Mouse (Mus musculus) right cerebral cortex, adult 2 months (tissue): ENCODE data around the gene Arl13b.

ENCODE experiments used
- DNase-seq, 2 experiments: peaks; one replicate each; pipeline ENCODE4 v3.0.0; 2021 to 2022; ENCODE audit warnings: low spot score in 2 of 2

The Arl13b gene

DNA sequence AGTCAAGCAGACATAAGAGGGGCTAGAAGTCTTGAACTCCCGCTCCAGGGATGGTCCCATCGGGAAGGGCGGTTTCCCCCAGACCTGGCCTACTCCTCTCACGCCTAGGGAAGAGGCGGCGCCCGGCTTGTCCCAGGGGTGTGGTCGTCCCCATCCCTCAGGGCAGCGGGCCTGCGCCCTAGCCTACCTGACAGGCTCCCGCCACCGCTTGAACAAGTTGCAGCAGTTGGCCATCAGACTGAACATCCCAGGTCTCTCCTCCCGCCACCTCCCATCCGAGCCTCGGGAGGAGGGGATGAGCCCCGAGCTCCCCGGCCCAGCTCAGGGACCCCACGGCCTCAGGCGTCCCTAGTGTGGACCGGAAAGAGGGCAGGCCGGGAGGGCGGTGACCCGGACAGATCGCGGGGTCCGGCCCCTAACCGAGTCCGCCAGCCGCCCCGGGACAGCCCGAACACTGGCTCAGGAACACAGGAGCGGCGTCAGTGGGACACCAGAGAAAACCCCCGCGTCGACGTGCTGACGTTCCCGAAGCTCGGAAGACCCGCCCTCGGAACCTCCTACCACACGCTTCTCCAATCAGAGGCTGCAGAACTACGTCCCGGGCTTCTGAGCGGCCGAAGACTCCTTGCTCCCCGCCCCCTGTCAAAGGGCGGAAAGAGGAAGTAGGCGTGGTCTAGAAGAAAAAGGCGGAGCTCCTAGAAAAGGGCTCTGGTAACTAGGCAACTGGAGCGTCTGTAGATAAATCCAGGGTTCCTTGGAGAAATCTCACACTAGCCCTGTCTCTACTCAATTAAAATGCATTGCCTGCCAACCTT, at the start of gene Arl13b:
Arl13b (minus strand) TSS at position 543 of the 815 bp plus-strand sequence.
- peak; percentile 92 to 94 for DNase-seq

DNA sequence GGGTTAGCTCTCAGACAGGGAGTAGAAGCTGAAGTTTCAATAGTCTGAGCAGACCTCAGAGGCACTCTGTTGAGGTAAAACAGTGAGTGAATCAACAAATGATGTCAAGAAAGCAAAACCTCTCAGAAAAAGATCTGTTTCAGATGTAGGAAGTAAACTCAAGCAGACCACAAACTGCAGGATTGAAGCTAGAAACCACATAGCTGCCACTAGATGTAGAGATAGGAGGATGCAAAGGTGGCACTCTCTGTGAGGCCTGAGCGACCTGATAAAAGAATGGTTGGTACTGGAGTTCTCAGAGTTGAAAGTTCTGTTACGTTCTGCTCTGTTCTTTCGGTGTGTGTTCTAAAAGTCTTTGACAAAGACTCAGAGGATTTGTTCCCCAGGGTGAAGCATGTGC, 49.0 kb upstream of the Arl13b start:
- DNase-seq: no peak

DNA sequence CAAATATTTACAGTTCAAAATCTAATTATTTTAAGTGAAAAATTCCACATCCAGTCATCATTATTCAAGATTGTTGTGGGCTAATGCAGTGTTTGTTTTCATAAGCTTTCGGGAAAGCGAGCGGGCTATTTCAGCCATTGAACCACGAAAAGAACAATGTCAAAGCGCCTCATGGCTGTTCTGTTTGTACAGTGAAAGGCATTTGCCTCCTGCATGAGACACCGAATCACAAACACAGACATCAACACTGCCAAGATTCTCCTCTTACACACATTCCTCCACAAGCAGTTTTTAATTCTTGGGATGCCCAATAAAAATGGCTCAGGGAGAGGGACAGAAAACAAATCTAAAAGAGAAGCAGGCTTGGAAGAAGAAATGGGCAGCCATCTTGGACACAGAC, 27.2 kb upstream of the Arl13b start:
- no peak for DNase-seq

DNA sequence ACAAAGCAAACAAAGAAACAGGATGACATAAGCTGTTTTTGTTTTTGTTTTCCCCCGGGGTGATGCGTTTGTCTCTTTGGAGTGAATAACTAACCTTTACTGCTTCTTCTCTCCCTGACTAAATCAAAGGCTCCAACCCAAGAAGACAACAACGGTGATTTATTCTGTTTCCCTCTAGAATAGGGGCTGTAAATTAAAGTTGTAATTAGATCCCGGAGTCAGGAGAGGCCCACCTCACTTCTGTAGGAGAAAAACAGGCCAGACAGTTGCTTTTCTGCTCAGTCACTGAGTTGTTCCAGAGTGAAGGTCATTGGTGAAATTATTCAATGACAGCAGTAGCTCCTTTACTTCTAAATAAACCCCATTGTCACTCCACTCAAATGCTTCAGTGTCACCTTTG, 26.3 kb upstream of the Arl13b start:
- DNase-seq: no peak

DNA sequence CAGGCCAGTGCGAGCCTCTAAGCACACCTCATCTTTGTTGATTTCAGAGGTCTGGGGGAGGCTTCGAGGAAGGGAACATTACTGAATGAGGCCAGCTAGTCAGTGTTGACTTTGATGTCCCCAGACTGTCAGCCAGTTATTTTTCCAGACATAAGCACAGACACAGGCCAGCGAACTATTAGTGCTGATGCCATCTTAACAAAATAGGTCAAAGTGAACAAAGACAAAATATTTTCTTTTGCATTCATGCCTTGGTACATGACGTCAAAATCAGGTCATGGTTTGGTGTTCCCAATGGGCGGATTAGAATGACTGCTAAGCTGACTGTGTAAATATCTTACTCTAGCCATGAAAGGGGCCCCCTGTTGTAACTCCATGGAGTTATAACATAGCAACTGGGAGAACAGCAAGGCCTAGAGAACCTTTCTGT, 25.9 kb upstream of the Arl13b start:
- DNase-seq: no peak

DNA sequence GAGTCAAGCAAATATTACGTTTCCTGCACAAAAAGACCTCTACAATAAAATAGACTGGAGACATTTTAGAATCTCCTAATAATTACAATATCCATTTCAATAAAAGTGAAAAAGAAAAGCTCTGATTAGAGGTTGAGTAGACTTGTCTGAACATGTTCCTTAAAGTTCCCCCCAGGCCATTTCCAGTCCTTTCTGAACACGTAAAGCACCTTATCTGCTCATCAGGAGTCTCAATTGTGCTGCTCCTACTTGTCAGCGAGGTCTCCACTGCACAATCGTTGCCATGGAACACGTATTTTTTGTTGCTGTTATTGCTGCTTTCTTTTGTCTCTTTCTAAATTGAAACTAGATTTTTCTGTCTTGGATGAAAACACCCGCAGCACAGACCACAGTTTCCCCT, 14.6 kb upstream of the Arl13b start:
- DNase-seq: no peak

DNA sequence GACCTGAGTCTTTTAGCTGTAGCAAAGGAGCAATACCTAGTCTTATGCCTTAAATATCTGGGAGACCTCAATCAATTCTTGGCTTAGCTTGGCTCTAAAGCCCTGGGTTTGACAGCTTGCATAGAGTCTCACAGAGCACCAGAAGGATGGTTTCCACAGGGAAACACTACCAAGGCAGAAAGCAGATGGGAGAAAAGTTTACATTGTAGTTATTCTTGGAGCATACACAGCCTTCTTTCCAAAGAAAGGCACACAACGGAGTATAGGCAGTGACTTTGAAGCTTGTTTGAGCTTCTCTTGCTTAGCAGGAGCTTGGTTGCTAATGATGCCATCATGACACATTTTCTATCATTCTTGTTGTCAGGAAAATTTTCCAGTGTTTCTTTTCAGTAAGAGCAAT, 13.3 kb upstream of the Arl13b start:
- DNase-seq: no peak

DNA sequence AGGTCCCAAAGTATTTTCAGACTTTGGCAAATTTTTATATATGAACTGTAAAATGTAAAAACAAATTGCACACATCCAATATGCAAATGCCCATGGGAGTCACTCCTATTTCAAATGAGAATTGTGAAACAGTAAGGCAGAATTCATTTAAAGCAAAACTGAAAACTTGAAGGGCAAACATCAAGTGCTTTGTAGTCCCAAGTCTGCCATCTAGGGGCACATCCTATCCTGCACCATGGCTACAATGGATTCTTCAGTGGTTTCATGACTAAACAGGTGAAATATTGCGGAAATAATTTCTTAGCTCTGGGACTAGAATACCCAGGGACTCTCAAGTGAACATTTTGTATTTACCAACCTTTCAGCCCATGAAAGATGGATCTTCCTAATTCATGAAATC, 11.2 kb upstream of the Arl13b start:
- peak; percentile 11 to 33 for DNase-seq

DNA sequence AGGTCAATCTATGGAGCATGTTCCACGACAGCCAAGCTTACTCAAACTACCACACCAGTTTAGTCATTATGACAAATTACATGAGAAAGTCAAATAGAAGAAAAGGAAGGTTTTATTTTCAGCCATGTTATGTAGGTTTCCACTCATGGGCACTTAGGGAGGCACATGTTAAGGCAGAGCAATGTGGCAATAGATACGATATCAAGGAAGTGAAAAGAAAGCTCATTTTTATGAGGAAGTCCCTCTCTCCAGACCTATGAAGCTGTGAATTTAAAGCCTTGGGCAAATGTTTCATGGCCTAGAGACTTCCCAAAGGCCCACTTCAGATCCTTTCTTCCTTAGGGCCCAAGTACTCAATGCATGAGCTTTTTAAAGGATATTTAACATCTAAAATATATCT, 10.7 kb upstream of the Arl13b start:
- no peak for DNase-seq

DNA sequence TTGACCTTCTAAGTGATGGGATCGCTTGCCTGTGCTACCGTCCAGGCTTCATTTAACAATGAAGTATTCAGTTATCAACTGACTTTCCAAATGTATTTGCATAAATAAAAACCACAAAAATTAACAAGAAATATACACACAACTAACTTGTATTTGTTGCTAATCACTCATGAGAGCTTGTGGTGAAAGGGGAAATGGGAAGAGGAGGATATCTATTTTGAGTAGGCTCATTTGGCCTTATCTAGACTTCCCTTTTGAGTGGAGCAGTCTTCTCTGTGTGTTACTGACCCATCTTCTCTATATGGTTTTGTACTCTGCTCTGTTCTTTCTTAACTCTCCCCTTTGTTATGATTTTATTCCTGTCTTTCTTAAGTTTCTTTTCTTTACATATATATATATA, 9.4 kb upstream of the Arl13b start:
- no peak for DNase-seq

DNA sequence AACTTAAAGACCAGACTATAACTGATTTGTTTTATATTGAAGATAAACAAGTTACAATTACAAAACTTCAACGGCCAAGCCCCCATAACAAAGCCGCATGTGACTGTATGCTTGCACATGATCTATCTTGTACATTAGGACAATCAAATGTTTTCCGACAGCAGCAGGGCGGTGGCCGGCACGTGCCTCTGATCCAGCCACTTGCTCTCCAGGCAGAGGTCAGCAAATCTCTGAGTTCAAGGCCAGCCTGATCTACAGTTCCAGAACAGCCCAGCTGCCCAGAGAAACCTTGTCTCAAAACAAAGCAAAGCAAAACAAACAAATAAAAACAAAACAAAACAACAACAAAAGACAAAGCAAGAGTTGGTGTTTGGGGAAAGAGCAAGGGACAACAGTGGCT, 8.5 kb upstream of the Arl13b start:
- DNase-seq: no peak

DNA sequence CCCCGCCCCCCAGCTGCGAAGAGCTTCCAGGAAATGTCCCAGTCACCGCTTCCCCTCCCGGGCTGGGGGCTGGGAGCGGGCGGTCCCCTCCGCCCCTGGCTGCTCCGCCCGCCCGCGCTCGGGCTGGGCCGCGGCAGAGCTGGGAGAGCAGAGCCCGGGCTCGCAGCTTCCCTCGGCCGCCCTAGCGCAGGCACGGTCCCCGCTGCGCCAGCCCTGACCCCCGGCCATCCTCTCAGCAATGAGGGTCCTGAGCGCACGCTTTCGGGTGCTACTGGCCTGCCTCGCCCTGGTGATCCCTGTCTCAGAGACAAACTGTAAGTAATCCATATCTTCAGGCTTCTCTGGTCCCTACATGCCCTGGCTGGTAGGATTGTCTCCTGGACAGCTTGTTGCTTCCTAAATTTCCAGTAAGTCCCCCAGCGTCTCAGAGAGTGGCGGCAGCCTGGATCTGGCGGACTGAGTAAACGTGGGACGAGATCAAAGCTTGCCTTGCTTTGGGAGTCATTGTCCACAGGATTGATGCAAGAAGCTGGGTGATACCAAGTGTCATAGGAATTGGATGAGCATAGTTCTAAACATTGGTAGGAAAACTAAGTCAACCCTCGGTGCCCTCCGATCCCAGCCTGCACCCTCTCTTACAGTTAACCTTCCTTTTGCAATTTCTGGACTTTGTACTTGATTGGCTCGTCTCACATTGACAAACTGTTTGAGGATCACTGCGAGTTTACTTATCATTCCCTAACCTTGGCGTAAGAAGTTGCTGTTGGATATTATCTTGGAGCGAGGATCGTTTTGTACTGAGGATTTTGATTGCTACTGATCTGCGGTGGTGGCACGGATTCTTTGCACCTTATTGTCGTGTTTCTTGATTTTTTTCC, 7.6 kb upstream of the Arl13b start, which contains the start of gene Pros1:
Pros1 (plus strand) TSS at position 117 of the 878 bp plus-strand sequence.
- peak; percentile 29 to 31 for DNase-seq

DNA sequence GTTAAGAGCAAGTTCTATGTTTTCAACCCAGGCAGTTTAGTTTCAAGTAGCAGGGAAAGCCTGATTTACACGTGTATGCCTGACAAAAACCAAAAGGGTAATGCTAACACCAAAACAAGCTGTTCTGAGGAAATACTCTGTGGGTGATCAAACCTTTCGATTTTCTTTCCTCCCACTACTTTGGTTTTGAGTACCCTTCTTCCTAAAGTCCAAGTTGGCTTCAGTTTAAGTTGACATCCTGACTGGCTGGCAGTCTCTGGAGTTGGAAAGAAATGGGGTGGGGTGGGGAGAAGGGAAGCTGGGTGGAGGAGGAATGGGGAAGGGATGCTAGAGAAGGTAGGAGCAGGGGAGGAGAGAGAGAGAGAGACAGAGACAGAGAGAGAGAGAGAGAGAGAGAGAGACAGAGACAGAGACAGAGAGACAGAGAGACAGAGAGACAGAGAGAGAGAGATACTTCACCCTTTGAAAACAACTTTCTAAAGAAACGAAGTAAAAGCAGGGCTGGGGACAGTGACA, 6.8 kb upstream of the Arl13b start:
- DNase-seq: no peak

DNA sequence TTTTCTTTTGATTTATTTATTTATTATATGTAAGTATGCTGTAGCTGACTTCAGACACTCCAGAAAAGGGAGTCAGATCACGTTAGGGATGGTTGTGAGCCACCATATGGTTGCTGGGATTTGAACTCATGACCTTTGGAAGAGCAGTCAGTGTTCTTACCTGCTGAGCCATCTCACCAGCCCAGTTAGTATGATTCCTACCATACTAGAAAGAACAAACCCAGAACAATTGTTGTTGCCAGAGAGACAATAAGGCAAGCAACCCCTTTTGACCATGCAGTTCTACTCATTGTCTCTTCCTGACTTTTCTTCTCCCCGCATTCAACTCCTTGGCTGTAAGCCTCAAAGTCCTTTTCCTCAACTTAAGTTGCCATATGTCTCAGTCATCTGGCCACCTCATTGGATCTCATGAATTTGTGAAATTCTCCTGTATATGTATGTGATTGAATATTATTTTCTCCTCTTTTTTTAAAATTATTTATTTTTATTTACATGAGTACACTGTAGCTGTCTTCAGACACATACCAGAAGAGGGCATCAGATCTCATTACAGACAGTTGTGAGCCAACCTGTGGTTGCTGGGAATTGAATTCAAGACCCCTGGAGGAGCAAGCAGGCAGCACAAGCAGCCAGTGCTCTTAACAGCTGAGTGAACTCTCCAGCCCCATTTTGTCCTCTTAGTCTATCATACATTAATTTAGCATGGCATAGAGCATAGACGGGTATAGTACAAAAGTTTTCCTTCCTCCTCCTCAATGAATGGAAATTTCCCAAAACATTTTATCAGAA, 5.8 kb upstream of the Arl13b start:
- DNase-seq: no peak

DNA sequence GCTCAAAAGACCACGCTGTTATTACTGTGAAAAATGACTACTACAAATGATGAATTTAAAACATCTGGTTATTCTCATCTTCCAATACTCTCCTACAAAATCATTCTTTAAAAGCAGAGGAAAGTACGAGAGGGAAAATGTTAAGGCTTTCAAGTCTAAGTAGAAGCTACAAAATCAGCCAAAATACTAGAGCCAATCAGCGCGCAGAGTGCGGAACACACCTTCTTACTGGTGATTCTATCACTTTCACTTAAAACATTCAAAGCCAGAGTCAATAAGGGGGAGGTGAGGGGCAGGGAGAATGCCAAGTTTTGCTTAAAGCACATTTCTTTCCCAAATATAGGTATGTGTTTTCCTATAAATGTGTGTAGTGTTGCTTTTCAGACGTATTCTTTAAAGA, 1.5 kb downstream of the Arl13b start:
- no peak for DNase-seq

DNA sequence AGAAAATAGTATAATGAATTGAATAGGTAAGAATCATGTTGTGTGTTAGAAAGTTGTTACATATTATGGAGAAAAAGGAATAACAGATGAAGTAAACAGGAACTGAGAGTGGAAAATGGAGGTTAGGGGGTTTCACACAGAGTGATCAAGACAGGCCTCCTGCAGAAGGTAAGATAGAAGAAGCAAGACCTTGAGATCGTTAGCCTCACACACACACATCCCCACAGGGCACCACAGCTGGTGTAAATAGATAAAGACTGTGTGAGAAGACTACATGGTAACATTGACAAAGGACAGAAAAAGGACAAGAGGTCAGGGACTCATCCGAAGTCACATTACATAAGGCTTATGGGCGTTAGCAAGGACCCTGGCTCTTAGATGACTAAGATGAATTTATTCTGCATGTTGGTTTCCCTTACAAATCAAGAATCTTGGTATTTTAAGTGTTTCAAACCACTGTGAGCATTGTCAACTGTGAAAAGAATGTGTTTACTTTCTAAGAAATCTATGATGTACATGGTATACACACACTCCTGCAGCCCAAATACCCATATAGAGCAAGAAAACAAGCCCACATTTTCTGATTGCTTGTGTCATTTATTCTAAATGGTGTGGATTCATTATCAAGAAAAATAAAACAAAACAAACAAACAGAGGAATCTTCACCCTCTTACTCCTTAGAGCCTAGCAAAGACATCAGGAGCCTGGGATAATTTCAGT, 12.7 kb downstream of the Arl13b start:
- no peak for DNase-seq

DNA sequence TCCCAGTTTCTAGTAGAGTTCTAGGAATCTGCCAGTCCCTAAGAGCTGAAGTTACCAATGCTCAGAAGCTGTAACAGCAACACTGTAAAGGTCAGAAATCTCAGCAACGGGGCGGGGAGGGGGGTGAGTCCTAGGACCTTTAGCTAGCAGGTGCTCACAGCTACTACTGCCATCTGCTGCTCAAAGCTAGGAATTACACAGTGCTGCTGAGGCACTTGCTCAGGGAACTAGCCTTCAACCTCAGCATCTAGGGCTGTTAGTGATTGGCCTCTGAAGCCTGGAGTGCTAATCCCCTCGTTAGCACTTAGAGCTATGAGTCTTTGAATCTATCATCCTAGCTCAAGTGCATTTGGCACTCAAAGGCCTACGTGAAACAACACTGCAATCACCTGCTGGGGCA, 14.4 kb downstream of the Arl13b start:
- peak in 1 of 2 experiments; percentile 24 for DNase-seq

DNA sequence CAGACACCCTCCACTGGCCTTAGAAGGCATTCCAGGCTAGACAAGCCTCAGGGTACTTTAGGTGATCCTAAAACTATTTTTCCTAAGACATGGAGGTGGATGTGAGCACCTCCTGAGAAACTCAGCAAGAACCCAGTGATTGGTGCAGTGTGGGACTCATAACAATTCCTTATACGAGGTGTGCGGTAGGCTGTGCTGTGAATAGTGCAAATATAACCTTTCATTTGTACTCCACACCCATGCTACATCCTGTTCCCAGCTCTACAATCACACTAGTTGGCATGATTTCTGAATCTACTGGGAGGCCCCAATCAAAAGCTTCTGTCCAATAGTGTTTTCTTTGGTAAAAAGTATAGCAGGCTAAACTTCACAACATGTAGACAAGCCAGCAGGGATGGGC, 14.8 kb downstream of the Arl13b start:
- no peak for DNase-seq

DNA sequence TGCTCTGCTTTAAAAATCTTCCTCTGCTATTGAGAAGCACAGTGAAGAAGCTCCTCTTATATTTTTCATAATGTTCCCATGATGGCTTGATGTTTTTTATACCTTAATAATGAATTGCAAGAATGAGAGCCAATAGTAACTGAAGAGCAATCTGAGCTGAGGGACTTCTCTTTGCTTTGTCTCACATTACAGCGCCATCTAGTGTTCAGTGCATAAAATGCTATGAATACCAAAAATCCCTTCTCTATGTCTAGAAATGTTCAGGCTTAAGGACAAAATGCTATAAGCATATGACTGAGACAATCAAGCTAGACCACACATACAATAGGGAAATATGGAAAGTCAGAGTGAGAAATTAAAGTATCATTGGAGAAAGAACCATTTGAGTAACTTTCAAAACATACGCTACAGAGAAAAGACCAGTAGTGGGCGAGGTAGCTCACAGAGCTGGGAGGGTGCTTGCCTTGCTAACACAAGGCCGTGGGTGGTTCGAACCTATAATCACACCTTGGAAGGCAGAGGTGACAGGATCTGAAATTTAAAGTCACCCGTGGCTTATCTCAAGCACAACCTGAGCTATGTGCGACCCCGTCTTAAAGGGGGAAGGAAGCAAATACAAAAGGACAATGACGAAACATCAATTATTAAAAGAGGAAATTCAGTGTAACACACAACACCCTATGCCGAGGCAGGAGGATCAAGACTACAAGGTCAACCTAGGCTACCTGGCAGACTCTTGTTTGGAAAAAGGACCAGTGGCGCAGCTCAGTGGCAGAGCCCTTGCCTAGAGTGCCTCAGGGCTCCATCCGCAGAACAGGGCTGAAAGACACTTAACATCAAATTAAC, 20.5 kb downstream of the Arl13b start:
- DNase-seq: no peak

DNA sequence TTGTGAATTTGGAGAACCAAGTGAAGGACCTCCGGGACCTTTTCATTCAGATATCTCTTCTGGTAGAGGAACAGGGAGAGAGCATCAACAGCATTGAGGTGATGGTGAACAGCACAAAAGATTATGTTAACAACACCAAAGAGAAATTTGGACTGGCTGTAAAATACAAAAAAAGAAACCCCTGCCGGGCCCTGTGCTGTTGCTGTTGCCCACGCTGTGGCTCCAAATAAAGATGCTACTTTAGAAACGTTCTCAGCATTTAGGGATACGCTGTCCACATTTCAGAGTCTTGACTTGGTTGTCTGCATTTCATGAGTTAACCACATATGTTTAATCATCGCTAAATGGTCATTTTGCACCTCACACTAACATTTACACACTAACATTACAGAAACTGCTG, 24.4 kb downstream of the Arl13b start:
- no peak for DNase-seq
